Mouse (Mus musculus): ENCODE measurements around the gene Akt1s1. TPM values are rescaled to one million over a fixed set of nuclear protein-coding genes. Genes with fewer than 3 reads are reported as not detected.

Gene Akt1s1
- total and polyA plus RNA-seq, 3 experiments: 9.5 to 24.2 (median 23.3) TPM

DNA sequence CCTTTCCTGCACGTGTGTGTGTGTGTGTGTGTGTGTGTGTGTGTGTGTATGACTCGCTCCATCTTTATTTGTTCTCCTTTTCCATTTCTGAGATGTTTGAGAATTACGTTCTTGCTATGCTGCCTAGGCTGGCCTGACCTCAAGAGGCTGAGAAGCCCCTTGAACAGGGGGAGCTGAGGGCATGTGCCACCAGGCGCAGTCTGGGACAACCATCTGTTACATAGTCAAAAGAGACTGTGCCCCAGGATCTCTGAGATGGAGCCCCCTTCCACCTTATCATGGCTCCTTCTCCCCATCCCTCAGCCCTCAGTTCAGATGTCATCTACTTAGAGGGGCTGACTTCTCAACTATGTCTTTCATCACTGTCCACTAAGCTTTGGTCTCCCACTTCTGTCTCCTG is 34.4 kb upstream of the Akt1s1 start:
- dilution Hi-C loops (cut with MboI; ENCODE audit: extremely low pct_ligation_motif_present, extremely low pct_unique_long_range_greater_than_20kb, low sequenced_read_pairs) (no loop called here), in situ Hi-C loops (cut with MboI; ENCODE audit: low pct_ligation_motif_present, low pct_unique_long_range_greater_than_20kb, low sequenced_read_pairs) (no loop called here)
- peak overlapping the region; percentile 58 for H3K4me2 ChIP-seq (ENCODE audit: insufficient read depth, low read depth, poor library complexity, severe bottlenecking)
- no peak for TF ChIP-seq ZKSCAN1 (IDR thresholded peaks at IDR 0.05; ENCODE audit: borderline replicate concordance, low read depth, low read length)
- TF ChIP-seq POLR2A (IDR thresholded peaks at IDR 0.05; ENCODE audit: low read depth, low read length): no peak
- no peak for TF ChIP-seq MYC (IDR thresholded peaks at IDR 0.05; ENCODE audit: low read depth, low read length)
- TF ChIP-seq HCFC1 (IDR thresholded peaks at IDR 0.05; ENCODE audit: low read depth, low read length): no peak
- TF ChIP-seq ELF1 (IDR thresholded peaks at IDR 0.05; ENCODE audit: low read depth, low read length): no peak
- TF ChIP-seq ZNF384 (IDR thresholded peaks at IDR 0.05; ENCODE audit: low read depth, low read length): no peak
- no peak for TF ChIP-seq NRF1 (IDR thresholded peaks at IDR 0.05; ENCODE audit: low read depth, low read length)
- no peak for TF ChIP-seq USF1 (IDR thresholded peaks at IDR 0.05; ENCODE audit: low read depth, low read length)
- no peak for TF ChIP-seq SMC3 (IDR thresholded peaks at IDR 0.05; ENCODE audit: low read depth, low read length)
- no peak for TF ChIP-seq TCF12 (IDR thresholded peaks at IDR 0.05; ENCODE audit: low read depth, low read length)
- TF ChIP-seq JUN (IDR thresholded peaks at IDR 0.05; ENCODE audit: insufficient read depth, low read depth, low read length): no peak
- no peak for TF ChIP-seq GABPA (IDR thresholded peaks at IDR 0.05; ENCODE audit: insufficient replicate concordance, low read depth, low read length)
- TF ChIP-seq NELFE (IDR thresholded peaks at IDR 0.05; ENCODE audit: low read depth, low read length): no peak
- H3K9me3 ChIP-seq (replicated peaks; ENCODE audit: low read length): no peaks in the 10 kb centered on the region
- no peaks in the 10 kb centered on the region for H3K27me3 ChIP-seq (replicated peaks)
- H3K4me1 ChIP-seq (ENCODE audit: control insufficient read depth in 1 of 2, insufficient read depth in 2 of 2): peaks cover 19 to 20% of the 10 kb centered on the region in 2 experiments
- peak overlapping the region in 1 of 3 experiments; percentile 86 for H3K4me3 ChIP-seq (replicated peaks in 1 of 3; ENCODE audit: low read depth in 2 of 3, low read length in 2 of 3, poor library complexity in 1 of 3)
- peaks cover 48 to 62% of the 10 kb centered on the region in 2 experiments for H3K36me3 ChIP-seq (replicated peaks in 1 of 2; ENCODE audit: control insufficient read depth in 1 of 2, insufficient read depth in 1 of 2, low read length in 1 of 2)
- peak overlapping the region; percentile 93; the same call in 1 of the 2 replicates for H3K9ac ChIP-seq (ENCODE audit: insufficient read depth, low read depth)
- no peak for DNase-seq (ENCODE audit: extremely low read depth)
- no peak overlapping the region for H3K27ac ChIP-seq (ENCODE audit: insufficient read depth, low read depth)
- H3K79me2 ChIP-seq (replicated peaks; ENCODE audit: control insufficient read depth, extremely low read depth, insufficient read depth, poor library complexity, severe bottlenecking): peaks cover 45% of the 10 kb centered on the region

DNA sequence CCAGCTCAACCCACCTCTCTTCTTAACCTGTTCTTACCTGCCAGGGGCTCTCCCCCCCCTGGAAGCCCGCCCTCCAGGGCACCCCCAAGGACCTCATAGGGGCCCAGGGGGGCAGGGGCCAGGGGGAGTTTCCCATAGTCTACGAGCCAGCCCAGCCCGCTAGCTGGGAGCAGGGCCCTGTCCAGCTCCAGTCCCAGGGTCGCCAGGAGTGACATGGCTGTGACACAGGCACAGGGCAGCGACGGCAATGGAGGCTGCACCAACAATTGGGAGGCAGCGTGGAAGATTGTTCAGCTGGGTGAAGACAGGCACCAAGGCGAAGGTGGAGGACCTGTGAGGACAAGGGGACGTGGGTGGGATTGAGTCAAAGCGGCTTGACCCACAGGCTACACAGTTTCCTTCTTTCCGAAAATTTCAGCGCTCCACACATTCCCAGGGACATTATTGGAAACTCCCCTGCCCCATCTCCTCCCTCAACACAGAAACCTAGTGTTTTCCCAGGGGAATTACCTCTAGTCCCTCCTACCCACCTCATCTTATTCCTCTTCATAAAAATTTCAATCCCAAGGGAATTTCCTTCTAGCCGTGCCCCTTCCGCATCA is 33.7 kb upstream of the Akt1s1 start:
- Histone ChIP-seq H3K9me3 (replicated peaks; ENCODE audit: low read length) (no peaks in the 10 kb centered on the region), H3K4me2 (ENCODE audit: insufficient read depth, low read depth, poor library complexity, severe bottlenecking) (peak overlapping the region; percentile 58), H3K27ac (ENCODE audit: insufficient read depth, low read depth) (peak overlapping the region; percentile 17; the same call in 1 of the 2 replicates), H3K79me2 (replicated peaks; ENCODE audit: control insufficient read depth, extremely low read depth, insufficient read depth, poor library complexity, severe bottlenecking) (peaks cover 52% of the 10 kb centered on the region), H3K27me3 (replicated peaks) (no peaks in the 10 kb centered on the region), H3K4me1 (ENCODE audit: control insufficient read depth in 1 of 2, insufficient read depth in 2 of 2) (peaks cover 19 to 26% of the 10 kb centered on the region in 2 experiments), H3K9ac (ENCODE audit: insufficient read depth, low read depth) (peak overlapping the region; percentile 93), H3K4me3 (replicated peaks in 1 of 3; ENCODE audit: low read depth in 2 of 3, low read length in 2 of 3, poor library complexity in 1 of 3) (peak overlapping the region; percentile 77 to 89 (median 86)), H3K36me3 (replicated peaks in 1 of 2; ENCODE audit: control insufficient read depth in 1 of 2, insufficient read depth in 1 of 2, low read length in 1 of 2) (peaks cover 48 to 65% of the 10 kb centered on the region in 2 experiments)
- TF ChIP-seq E2F4 (IDR thresholded peaks at IDR 0.05; ENCODE audit: insufficient replicate concordance, low read depth, low read length): no peak
- no peak for TF ChIP-seq USF2 (conservative IDR thresholded peaks at IDR 0.05; ENCODE audit: low read depth, low read length)
- no peak for TF ChIP-seq CHD1 (IDR thresholded peaks at IDR 0.05; ENCODE audit: low read depth, low read length)
- no peak for TF ChIP-seq RCOR1 (conservative IDR thresholded peaks at IDR 0.05; ENCODE audit: low read depth, low read length)
- TF ChIP-seq MYC (IDR thresholded peaks at IDR 0.05; ENCODE audit: low read depth, low read length): no peak
- no peak for TF ChIP-seq NRF1 (IDR thresholded peaks at IDR 0.05; ENCODE audit: low read depth, low read length)
- no peak for TF ChIP-seq ZC3H11A (IDR thresholded peaks at IDR 0.05; ENCODE audit: low read depth, low read length)
- no peak for TF ChIP-seq HCFC1 (IDR thresholded peaks at IDR 0.05; ENCODE audit: low read depth, low read length)
- no peak for TF ChIP-seq MEF2A (IDR thresholded peaks at IDR 0.05; ENCODE audit: borderline replicate concordance, low read depth, low read length)
- no peak for TF ChIP-seq POLR2A (IDR thresholded peaks at IDR 0.05; ENCODE audit: low read depth, low read length)
- no peak for TF ChIP-seq POLR2AphosphoS2 (IDR thresholded peaks at IDR 0.05; ENCODE audit: low read depth, low read length)
- no peak for TF ChIP-seq ZNF384 (IDR thresholded peaks at IDR 0.05; ENCODE audit: low read depth, low read length)
- TF ChIP-seq UBTF (IDR thresholded peaks at IDR 0.05; ENCODE audit: low read depth, low read length): no peak
- TF ChIP-seq MXI1 (IDR thresholded peaks at IDR 0.05; ENCODE audit: low read depth, low read length): no peak
- TF ChIP-seq MAFK (IDR thresholded peaks at IDR 0.05; ENCODE audit: insufficient replicate concordance, low read length): no peak
- no peak for TF ChIP-seq MAZ (IDR thresholded peaks at IDR 0.05; ENCODE audit: low read depth, low read length)
- no peak for TF ChIP-seq TCF12 (IDR thresholded peaks at IDR 0.05; ENCODE audit: low read depth, low read length)
- no peak for TF ChIP-seq JUN (IDR thresholded peaks at IDR 0.05; ENCODE audit: insufficient read depth, low read depth, low read length)
- TF ChIP-seq ELF1 (IDR thresholded peaks at IDR 0.05; ENCODE audit: low read depth, low read length): no peak
- DNase-seq (ENCODE audit: extremely low read depth): no peak
- dilution Hi-C loops (cut with MboI; ENCODE audit: extremely low pct_ligation_motif_present, extremely low pct_unique_long_range_greater_than_20kb, low sequenced_read_pairs): no loop called here
- in situ Hi-C loops (cut with MboI; ENCODE audit: low pct_ligation_motif_present, low pct_unique_long_range_greater_than_20kb, low sequenced_read_pairs): no loop called here

Data from CH12.LX (cell line).